In the genomic region with DNA sequence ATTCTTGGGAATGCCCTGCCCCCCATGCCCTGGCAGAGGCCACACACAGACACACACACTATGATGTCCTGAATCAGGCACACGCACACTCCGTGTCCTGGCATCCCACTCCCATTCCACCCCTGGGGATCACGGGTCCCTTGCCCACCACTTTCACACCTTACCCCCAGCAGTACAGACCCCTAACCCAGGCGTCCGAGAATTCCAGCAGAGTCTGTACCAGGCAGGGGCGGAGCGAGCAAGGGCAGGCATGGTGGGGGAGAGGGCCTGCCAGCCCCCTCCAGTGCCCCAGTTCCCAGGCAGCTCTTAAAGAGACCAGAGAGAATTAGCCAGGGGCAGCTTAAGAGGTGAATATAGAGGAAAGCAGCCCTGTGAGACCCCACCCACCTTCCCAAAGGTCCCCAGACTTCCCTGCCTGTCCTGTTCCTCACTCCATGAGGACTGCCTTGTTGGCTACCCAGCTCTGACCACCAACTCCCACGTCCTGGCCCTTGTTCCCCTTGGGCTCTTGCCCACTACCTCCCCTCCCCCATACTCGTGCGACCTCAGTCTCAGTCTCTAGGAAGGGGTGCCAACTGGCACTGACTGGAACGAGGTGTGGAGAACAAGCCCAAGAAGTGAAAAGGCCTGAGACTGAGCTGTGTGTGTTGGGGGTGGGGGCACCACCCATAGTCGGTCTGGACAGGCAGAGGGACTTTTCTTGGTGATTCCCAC, we compare ENCODE assay signal across 8 mouse cellular contexts. TPM values are rescaled to one million over a fixed set of nuclear protein-coding genes. Genes with fewer than 3 reads are reported as not detected.
DNase-seq lines count a peak whose midpoint lies in the region; ATAC-seq and TF ChIP-seq lines count a peak whose summit lies in the region.

TSS of gene Sema4a (minus strand) at position 200 of the 714 bp plus-strand sequence.

- no peak for TF ChIP-seq POLR2A in spleen, adult 2 months (IDR thresholded peaks at IDR 0.05; ENCODE audit: low read depth, low read length)

- H3K27me3 ChIP-seq in spleen, adult 2 months (ENCODE audit: control insufficient read depth, insufficient read depth, low read length) = no peaks in the 10 kb centered on the region
- no peaks in the 10 kb centered on the region for H3K27me3 ChIP-seq in midbrain, embryonic 16.5 days (ENCODE audit: control insufficient read depth, insufficient read depth, low read depth, low read length)

- no peak within 1 kb of the TSS for H3K27ac ChIP-seq in spleen, adult 2 months (ENCODE audit: insufficient read depth, low read length)
- H3K27ac ChIP-seq in midbrain, embryonic 16.5 days (ENCODE audit: low read length) = no peak within 1 kb of the TSS; the same call in 1 of the 2 replicates
- H3K27ac ChIP-seq in gastrocnemius, adult 2 months = no peak within 1 kb of the TSS; the same call in 1 of the 2 replicates

- intact Hi-C loops in left cerebral cortex, postnatal 10 days (cut with DNase I) = no loop called here
- intact Hi-C loops in gastrocnemius, adult 2 months (cut with DNase I) = no loop called here

- H3K4me2 ChIP-seq in midbrain, embryonic 16.5 days (ENCODE audit: low read length) = no peak within 1 kb of the TSS

- 69% methylated on average over 12 of the region's 12 CpGs for WGBS in spleen, adult 2 months
- 41% methylated on average over 12 of the region's 12 CpGs for WGBS in midbrain, embryonic 16.5 days

- no peak within 1 kb of the TSS for H3K9ac ChIP-seq in midbrain, embryonic 16.5 days (ENCODE audit: low read depth, low read length)

- TF ChIP-seq CTCF in spleen, adult 2 months (IDR thresholded peaks at IDR 0.05; ENCODE audit: extremely low read depth, insufficient read depth, insufficient read length, insufficient replicate concordance) = no peak
- TF ChIP-seq CTCF in gastrocnemius, adult 2 months (IDR thresholded peaks at IDR 0.05) = no peak

- H3K4me1 ChIP-seq in spleen, adult 2 months (ENCODE audit: control insufficient read depth, insufficient read depth, insufficient read length) = no peaks in the 10 kb centered on the region
- H3K4me1 ChIP-seq in midbrain, embryonic 16.5 days (ENCODE audit: control insufficient read depth, insufficient read depth, low read length) = peaks cover 25% of the 10 kb centered on the region

- no peaks in the 10 kb centered on the region for H3K36me3 ChIP-seq in spleen, adult 2 months (ENCODE audit: control insufficient read depth, insufficient read depth, low read length)
- H3K36me3 ChIP-seq in midbrain, embryonic 16.5 days (ENCODE audit: control insufficient read depth, insufficient read depth, low read length) = no peaks in the 10 kb centered on the region

- ATAC-seq in midbrain, embryonic 16.5 days = peak; percentile 5; the same call in 1 of the 2 replicates

- DNase-seq in adrenal gland, adult 8-10 months = no peak
- no peak for DNase-seq in adrenal gland, adult (ENCODE audit: inconsistent age in 2 of 2, low spot score in 1 of 2)
- DNase-seq in spleen, adult 2 months (ENCODE audit: low read depth in 1 of 2, low spot score in 2 of 2) = no peak
- no peak for DNase-seq in spleen, adult 12 weeks (ENCODE audit: low spot score)
- DNase-seq in left cerebral cortex, postnatal 10 days (ENCODE audit: extremely low spot score in 1 of 2, low spot score in 2 of 2) = peak; percentile 60 to 62
- DNase-seq in ovary, postnatal 14 days (ENCODE audit: low spot score) = no peak
- no peak for DNase-seq in gastrocnemius, adult 2 months

- H3K9me3 ChIP-seq in midbrain, embryonic 16.5 days (replicated peaks; ENCODE audit: control insufficient read depth, low read length, poor library complexity, severe bottlenecking) = no peaks in the 10 kb centered on the region

- no peak within 1 kb of the TSS for H3K4me3 ChIP-seq in spleen, adult 2 months (ENCODE audit: extremely low read depth, insufficient read depth, insufficient read length)
- no peak within 1 kb of the TSS for H3K4me3 ChIP-seq in midbrain, embryonic 16.5 days (ENCODE audit: low read depth, low read length)
- H3K4me3 ChIP-seq in gastrocnemius, adult 2 months = no peak within 1 kb of the TSS

RNA-seq across cellular contexts. Expression of gene Sema4a, which starts in this region (rescaled TPM):
- 10 to 100 TPM; 12.2 to 14.0 (median 12.5) TPM for total RNA-seq in adrenal gland, adult 8-10 months (2022)
- polyA plus RNA-seq in spleen, adult 2 months (2012; rRNA removed) = 54.3 and 67.0 TPM in 2 replicates
- 10 to 100 TPM; 46.5 to 52.6 TPM for total RNA-seq in left cerebral cortex, postnatal 10 days (2021)
- 42.5 and 44.0 TPM in 2 replicates for polyA plus RNA-seq in midbrain, embryonic 16.5 days (2015; fragmentation: Nextera tagmentation; extraction: Ambion mirVana)
- 1 to 10 TPM; 1.2 to 1.8 TPM for total RNA-seq in gastrocnemius, adult 2 months (2021)

Comparison
In these comparisons a context has a peak if more than half of its experiments do, and no peak if none do; other contexts are left out.
1. RNA of gene Sema4a (total RNA-seq): 46.5 to 52.6 TPM in left cerebral cortex, postnatal 10 days and 12.2 to 14.0 TPM in adrenal gland, adult 8-10 months; 1.2 to 1.8 TPM in gastrocnemius, adult 2 months; every median in the first group is over 4 times any median in the second.
2. DNase-seq: peak in left cerebral cortex, postnatal 10 days (2 of 2); none in adrenal gland, adult 8-10 months (single experiment), adrenal gland, adult (0 of 2), spleen, adult 2 months (0 of 2), spleen, adult 12 weeks (single experiment), ovary, postnatal 14 days (single experiment) and gastrocnemius, adult 2 months (single experiment).